Comparison of ENCODE assay signal across 10 mouse cellular contexts in genomic region chr19:12756286-12756685, GRCm38 (mm10).
"Had no signal": no experiment of that assay in that cellular context is flagged by ENCODE, and none has a peak within 500 bp of the region (broad histone marks: within the 10 kb centered on the region; RNA-seq: fewer than 3 reads in every experiment).

No protein-coding gene starts in this region.

- DNase-seq: lung, adult 18-20 months; lung, embryonic 14.5 days; lung, postnatal 10 days; lung, postnatal 4 days; midbrain, embryonic 14.5 days; retina, postnatal 1 day; right cerebral cortex, adult 18-20 months; right cerebral cortex, postnatal 25 days; thymus, adult 2 months; thymus, postnatal 36 days had no signal
